ENCODE assay signal across 8 mouse cellular contexts in the genomic region with DNA sequence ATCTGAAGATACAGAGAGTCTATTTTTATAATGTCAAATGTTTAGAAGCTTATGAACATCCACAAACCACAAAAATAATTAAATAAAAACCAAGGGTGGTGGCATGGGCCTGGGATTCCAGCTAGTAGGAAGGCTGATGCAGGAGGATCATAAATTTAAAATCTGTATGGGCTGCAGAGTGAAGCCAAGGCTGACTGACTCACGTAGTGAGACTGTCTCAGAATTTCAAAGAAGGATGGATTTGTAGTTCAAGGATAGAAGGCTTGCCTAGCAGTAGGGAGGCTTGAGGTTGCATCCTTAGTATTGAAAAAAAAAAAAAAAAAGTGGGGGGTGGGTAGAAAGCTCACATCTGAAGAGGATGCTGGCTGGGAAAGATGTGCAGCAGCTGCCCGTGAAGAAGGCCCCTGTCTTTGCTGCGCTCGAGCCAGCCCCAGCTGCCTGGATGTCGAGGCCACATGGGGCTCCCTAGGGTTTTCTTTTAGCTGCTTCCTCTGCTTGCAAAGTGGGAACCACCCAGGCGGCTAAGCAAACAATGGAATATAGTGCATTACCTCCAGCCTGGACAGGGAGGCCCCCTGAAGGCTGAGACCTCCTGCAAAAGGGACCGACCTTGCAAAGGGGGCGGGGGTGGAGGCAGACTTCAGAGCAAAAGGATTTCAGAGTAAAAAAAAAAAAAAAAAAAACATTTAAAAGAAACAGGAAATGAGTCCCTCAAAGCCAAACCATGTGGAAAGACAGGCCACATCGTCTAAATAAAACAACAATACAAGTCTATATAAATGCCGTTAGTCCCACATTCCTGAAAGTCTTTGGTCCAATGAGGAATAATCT.
A peak's percentile ranks its signal among the peaks of the same experiment; 100 is the strongest.
DNase-seq lines count a peak whose midpoint lies in the region; ATAC-seq and TF ChIP-seq lines count a peak whose summit lies in the region.

No protein-coding gene starts in this region.

- peak; percentile 52; the same call in 1 of the 2 replicates for ATAC-seq in kidney, embryonic 16.5 days (ENCODE audit: low FRiP score, low TSS enrichment)
- ATAC-seq in midbrain, embryonic 15.5 days (replicated peaks) = no peak

- no peak overlapping the region for H3K4me3 ChIP-seq in kidney, embryonic 16.5 days (ENCODE audit: low read length)
- H3K4me3 ChIP-seq in midbrain, embryonic 15.5 days = no peak overlapping the region

- TF ChIP-seq CTCF in brain, embryonic 14.5 days (IDR thresholded peaks at IDR 0.05; ENCODE audit: borderline replicate concordance, extremely low read depth, insufficient read depth, insufficient read length) = no peak

- H3K4me2 ChIP-seq in kidney, embryonic 16.5 days (replicated peaks; ENCODE audit: low read depth, low read length) = peak overlapping the region; percentile 26
- no peak overlapping the region for H3K4me2 ChIP-seq in midbrain, embryonic 15.5 days

- TF ChIP-seq POLR2A in brain, embryonic 14.5 days (IDR thresholded peaks at IDR 0.05; ENCODE audit: borderline replicate concordance, extremely low read depth, insufficient read depth, insufficient read length, poor library complexity, severe bottlenecking) = no peak

- peak; percentile 20 for DNase-seq in right cerebral cortex, postnatal 14 days
- no peak for DNase-seq in right cerebral cortex, postnatal 25 days
- DNase-seq in brain, embryonic 14.5 days (ENCODE audit: low read depth) = peak; percentile 82
- peak; percentile 81 to 88 for DNase-seq in heart, adult 9 months (ENCODE audit: low spot score in 2 of 2)
- DNase-seq in adipocyte (ENCODE audit: low spot score) = no peak
- DNase-seq in cerebellum, postnatal 14 days = no peak

- 5% methylated on average over 10 of the region's 10 CpGs for WGBS in kidney, embryonic 16.5 days
- WGBS in midbrain, embryonic 15.5 days = 7% methylated on average over 10 of the region's 10 CpGs

- H3K9ac ChIP-seq in kidney, embryonic 16.5 days (replicated peaks; ENCODE audit: low read length) = no peak overlapping the region
- H3K9ac ChIP-seq in midbrain, embryonic 15.5 days = no peak overlapping the region

- no peaks in the 10 kb centered on the region for H3K36me3 ChIP-seq in kidney, embryonic 16.5 days (ENCODE audit: insufficient read depth, low read length)
- H3K36me3 ChIP-seq in midbrain, embryonic 15.5 days (replicated peaks) = no peaks in the 10 kb centered on the region

- H3K9me3 ChIP-seq in kidney, embryonic 16.5 days (ENCODE audit: low read length) = no peaks in the 10 kb centered on the region
- no peaks in the 10 kb centered on the region for H3K9me3 ChIP-seq in midbrain, embryonic 15.5 days

- no peaks in the 10 kb centered on the region for H3K27me3 ChIP-seq in kidney, embryonic 16.5 days (ENCODE audit: insufficient read depth, low read length)
- no peaks in the 10 kb centered on the region for H3K27me3 ChIP-seq in midbrain, embryonic 15.5 days (replicated peaks)

- peaks cover 68% of the 10 kb centered on the region for H3K4me1 ChIP-seq in kidney, embryonic 16.5 days (ENCODE audit: insufficient read depth, low read length)
- peaks cover 30% of the 10 kb centered on the region for H3K4me1 ChIP-seq in midbrain, embryonic 15.5 days

- peak overlapping the region; percentile 91 for H3K27ac ChIP-seq in kidney, embryonic 16.5 days (ENCODE audit: low read length)
- peak overlapping the region; percentile 4; the same call in 1 of the 2 replicates for H3K27ac ChIP-seq in midbrain, embryonic 15.5 days

Comparison
In these comparisons a context has a peak if more than half of its experiments do, and no peak if none do; other contexts are left out.
1. DNase-seq: peak in right cerebral cortex, postnatal 14 days (single experiment), brain, embryonic 14.5 days (single experiment) and heart, adult 9 months (2 of 2); none in right cerebral cortex, postnatal 25 days (single experiment), adipocyte (single experiment) and cerebellum, postnatal 14 days (0 of 2).